Mouse (Mus musculus) common myeloid progenitor, adult 5-6 weeks (primary cell): Measurements from ENCODE around the gene Aspdh. TPM values are rescaled to one million over a fixed set of nuclear protein-coding genes. Genes with fewer than 3 reads are reported as not detected.

ENCODE experiments used
- ATAC-seq: replicated peaks from 2 replicates; pipeline ENCODE4 v1.8.0; 2016; ENCODE audit warnings: low read depth, mild to moderate bottlenecking, moderate TSS enrichment, inconsistent platforms; ENCODE audit not compliant: poor library complexity, severe bottlenecking
- total RNA-seq: library from RNA; stranded (forward); fragments of 200-1000, 187-1606 nt; gene quantifications from 2 replicates; pipeline ENCODE4 v1.2.3, GENCODE M21; 2017

The Aspdh gene
- total RNA-seq, 1 experiment from 2014 or later: not detected

- no peak for ATAC-seq
These were observed 5.8 kb downstream of the Aspdh start for GRCm38 (mm10) chr7:44470696-44471612.

DNA sequence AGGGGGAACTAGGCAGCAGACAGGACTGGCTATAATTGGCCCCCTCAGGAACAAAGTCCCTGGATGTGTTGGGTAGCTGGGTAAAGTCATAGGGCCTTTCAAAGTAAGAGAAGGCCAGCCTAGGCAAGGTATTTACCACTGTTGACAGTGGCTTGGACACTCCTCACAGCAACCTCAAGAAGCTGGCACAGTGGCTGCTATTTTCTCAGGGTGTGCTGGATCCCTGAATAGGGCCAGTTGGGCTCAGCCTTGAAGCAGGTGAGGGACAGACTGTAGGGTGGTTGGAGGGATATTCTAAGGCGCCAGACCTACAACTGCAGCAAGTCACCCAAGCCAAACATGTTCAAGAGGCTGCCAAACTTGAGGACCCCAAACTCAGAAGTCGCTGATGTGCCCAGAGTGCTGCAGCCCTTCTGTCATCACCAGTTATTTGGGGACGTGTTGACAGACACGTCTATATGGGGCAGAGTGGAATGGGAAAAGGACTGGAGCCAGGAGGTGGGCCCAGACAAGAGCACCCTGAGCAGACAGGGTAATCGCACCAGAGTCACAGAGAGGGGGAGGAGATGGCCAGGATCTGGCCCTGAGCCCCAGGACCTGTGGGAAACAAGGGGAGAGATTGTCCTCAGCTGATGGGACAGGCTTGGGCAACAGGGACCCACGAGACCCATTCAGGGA, 6.8 kb downstream of the Aspdh start:
- ATAC-seq: no peak

DNA sequence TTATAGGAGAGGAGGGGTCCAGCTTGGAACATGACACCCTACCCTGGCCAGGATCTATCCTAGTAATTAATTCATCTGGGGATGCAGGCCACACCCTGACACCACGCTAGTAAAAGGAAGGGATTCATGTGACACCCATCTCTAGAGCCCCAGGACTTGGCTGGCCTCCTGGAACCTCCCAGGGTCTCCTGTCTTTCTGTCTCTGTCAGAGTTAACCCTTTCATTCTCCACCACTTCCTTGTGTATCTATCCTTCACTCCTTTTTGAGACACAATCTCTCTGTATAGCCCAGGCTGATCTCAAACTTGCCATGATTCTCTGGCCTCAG, 7.3 kb downstream of the Aspdh start:
- ATAC-seq: no peak

- ATAC-seq: no peak
These were observed 7.9 kb downstream of the Aspdh start for GRCm38 (mm10) chr7:44472961-44473646.

- no peak for ATAC-seq
These were observed 9.2 kb downstream of the Aspdh start for GRCm38 (mm10) chr7:44474419-44474818.

DNA sequence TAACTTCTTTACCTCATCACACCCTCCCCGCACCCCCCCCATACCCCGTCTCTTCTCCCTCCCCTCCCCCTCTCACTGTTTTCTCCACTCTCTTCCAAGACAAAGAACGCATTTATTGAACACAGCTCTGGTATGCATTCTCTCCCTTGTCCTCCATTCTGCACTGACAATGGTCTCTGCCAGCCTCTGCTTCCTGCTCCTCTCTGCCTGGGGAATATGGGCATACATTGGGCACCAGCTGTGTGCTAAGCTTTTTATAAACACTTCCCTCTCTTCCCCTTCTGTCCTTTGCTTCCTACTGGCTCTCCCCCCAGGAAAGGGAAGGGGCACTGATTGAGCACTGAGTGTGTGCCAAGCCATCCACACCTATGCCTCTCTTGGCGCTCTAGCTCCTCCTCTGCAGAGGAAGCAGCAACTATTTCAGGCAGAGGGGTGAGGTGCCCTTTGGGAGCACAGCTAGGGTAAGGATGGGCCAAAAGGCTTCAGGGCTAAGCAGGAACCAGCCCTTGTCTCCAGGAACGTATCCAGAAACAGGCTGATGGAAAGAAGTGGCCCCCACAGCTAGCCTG, 9.9 kb downstream of the Aspdh start:
- ATAC-seq: no peak

- peak; percentile 52 for ATAC-seq
These were observed 17.7 kb downstream of the Aspdh start for GRCm38 (mm10) chr7:44482836-44483435.

- ATAC-seq: no peak
These were observed 18.9 kb downstream of the Aspdh start for GRCm38 (mm10) chr7:44484109-44484508.

- ATAC-seq: peak; percentile 88
These were observed 19.8 kb downstream of the Aspdh start for GRCm38 (mm10) chr7:44484841-44485571.

- no peak for ATAC-seq
These were observed 20.5 kb downstream of the Aspdh start for GRCm38 (mm10) chr7:44485572-44486195.

- ATAC-seq: no peak
These were observed 21.9 kb downstream of the Aspdh start for GRCm38 (mm10) chr7:44486927-44487575.

- no peak for ATAC-seq
These were observed 22.7 kb downstream of the Aspdh start for GRCm38 (mm10) chr7:44487936-44488335.

GRCm38 (mm10) chr7:44488545-44488944, 23.4 kb downstream of the Aspdh start:
- ATAC-seq: no peak

DNA sequence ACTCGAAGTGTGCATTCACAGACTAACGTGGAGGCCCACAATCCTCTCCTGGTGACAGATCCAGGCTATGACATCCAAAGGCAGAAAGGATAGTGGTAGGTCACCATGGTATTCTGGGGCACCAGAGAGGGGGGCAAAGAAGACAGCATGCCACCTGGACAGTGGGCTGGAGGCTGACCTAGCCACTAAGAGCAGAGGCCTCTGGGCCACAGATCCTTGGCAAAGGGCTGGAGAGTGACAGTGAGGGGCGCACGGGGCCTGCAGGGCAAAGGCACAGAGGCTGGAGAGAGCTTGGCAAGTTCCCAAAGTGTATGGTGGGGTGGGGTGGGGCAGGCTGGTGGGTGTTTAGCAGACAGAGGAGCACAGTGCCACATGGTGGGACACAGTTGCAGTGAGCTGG, 25.1 kb downstream of the Aspdh start:
- ATAC-seq: no peak

GRCm38 (mm10) chr7:44491391-44491790, 26.2 kb downstream of the Aspdh start:
- no peak for ATAC-seq

DNA sequence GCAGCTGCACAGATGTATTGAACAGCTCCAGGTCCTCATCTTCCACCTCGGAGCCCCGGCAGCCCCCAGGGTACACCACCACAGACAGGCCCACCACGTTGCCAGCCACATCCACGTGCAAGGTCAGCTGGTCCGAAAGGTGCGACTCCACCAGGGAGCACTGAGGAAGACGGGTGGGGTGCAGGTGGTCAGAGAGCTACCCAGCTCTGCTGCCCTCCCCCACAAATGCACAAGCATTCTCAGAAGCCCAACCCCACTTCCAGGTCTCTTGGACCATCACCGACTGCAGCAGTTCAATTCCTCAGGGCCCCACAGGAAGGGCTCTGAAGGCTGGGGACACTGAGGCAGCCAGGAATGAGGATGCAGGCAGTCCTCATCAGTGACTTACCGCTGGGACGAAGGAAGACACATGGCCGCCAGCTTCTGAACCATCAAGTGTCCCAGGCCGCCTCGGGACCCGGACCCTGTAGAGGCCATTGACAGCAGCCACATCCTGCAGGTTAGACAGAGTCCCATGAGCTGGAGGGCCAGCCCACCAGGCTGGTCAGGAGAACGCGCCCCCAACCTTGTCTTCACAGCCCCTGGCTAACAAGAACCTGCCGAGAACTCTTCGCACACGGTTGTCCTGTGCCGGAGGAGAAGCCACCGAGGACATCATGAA, 27.1 kb downstream of the Aspdh start:
- no peak for ATAC-seq

- ATAC-seq: no peak
These were observed 29.5 kb downstream of the Aspdh start for GRCm38 (mm10) chr7:44494681-44495080.

DNA sequence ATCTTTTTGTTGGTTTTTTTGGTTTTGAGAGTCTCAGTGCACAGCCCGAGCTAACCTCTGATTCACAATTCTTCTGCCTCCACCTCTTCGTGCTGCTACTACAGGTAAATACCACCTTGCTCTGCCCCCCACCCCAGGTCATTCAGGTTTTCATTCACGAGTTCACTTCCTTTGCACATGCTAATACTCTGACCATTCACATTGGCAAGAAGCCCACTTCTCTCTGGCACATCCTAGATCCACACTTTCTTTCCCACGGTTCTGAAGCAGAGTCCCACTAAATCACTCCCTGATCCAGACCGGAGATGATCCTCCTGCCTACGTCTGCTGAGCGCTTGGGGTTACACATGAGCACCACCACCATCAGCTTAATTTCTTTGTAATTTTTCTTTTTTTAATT, 29.9 kb downstream of the Aspdh start:
- ATAC-seq: no peak
